Mouse (Mus musculus) CH12F3 (cell line): ENCODE results near the gene Htr6.

Experiments
- in situ Hi-C: fragments of 300-500 bp; cut with MboI; formaldehyde crosslinking; loops from 2 replicates; pipeline ENCODE4 v1.14.3; 2020; ENCODE audit warnings: low sequenced_read_pairs

The Htr6 gene

DNA sequence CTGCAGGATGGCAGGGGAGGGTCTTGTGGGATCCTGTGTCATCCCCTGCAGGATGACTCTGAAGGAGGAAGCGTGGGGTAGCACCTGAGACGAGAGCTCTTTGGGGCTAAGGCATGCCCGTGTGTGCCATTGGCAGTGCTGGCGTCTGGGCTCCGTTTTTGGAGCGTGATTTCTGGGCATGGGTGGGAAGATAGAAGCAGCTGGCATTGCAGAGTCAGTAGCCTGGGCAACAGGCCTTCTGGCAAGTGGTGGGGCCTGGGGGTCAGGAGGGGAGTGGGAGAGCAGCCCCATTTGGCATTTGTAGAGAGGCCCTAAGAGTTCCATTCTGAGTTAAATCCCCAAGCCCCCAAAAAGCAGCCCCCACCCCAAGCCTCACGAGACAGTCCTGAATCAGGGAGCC lies 22.6 kb downstream of the Htr6 start:
- in situ Hi-C loops, result no loop called here

DNA sequence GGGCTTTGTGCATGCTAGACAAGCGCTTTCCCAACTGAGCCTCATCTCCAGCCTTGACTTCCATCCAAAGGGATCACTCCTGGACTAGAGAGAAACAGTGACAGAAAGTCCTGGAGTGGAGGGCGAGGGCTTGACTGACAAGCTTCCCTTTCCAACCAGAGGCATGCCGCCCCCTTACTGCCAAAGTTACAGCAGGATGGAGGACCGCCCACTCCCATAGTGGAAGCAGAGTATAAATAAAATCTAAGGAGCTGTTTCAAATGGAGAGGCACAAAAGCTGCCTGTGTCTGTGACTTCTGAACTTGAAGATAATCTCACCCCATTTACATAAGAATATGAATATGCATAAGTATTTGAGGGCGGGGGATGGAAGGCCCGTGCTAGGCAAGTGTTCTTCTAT lies 26.9 kb downstream of the Htr6 start:
- in situ Hi-C loops, result no loop called here

DNA sequence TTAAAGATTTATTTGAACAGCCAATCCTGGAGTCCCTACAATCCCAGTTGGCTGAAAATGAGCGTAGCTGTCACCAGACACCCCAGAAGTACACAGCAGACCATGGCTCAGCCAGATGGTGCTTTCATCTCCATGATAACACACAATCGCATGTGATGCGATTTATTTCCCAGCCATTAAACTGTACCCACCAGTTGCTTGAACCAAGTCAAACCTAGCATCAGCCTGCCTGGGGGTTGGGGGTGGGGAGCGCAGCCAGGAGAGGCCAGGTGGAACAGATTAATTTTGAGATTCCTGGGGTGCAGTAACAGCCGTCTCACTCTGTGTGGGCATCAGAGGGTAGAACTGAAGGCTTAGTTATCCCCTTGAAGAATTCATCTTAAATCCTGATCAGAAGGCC lies 29.0 kb downstream of the Htr6 start:
- in situ Hi-C loops, result no loop called here

DNA sequence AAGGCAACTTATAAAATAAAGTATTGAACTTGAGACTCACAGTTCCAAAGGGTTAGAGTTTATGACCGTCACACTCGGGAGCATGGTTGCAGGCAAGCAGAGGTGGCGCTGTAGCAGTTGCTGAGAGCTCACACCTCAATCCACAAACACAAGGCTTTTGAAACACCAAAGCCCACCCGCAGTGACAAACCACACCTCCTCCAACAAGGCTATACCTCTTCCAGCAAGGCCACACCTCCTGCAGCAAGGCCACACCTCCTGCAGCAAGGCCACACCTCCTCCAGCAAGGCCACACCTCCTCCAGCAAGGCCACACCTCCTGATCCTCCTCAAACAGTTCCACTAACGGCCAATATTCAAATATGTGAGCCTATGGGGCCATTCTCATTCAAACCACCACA lies 30.8 kb downstream of the Htr6 start:
- in situ Hi-C loops, result no loop called here

DNA sequence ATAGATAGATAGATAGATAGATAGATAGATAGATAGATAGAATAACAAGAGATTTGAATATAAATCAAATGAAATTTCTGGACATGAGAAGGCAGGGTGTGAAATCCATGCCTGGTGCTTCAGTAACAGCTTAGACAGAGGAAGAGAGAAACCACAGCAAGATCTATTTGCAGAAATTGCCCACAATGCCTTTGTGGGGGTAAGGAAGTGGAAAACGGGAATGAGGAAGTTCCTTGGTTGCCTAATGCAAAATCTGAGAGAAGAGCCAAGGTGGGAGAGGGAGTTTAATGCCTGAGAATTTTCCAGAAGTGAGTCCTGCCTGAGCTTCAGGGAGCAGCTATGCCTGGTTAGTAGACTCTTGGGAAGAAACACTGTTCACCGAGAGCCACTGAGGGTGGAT lies 31.8 kb downstream of the Htr6 start:
- in situ Hi-C loops, result no loop called here

DNA sequence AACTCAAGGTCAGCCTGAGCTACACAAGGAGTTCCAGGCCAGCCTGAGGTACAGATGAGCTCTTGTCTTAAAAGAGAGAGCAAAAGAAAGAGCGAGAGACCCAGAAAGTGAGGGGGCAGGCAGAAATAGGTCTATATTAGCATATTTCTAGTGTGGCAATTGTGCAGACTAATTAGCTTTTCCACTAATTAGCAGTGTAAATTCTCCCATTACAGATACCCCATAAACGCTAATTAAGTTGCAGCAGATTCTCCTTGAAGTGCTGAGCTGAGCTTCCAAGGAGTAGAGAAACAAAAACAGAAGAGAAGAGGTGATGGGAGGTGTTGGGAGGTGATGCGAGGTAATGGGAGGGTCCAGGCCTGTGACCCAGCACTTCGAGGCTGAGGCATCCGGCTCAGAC lies 32.8 kb downstream of the Htr6 start:
- in situ Hi-C loops, result no loop called here

DNA sequence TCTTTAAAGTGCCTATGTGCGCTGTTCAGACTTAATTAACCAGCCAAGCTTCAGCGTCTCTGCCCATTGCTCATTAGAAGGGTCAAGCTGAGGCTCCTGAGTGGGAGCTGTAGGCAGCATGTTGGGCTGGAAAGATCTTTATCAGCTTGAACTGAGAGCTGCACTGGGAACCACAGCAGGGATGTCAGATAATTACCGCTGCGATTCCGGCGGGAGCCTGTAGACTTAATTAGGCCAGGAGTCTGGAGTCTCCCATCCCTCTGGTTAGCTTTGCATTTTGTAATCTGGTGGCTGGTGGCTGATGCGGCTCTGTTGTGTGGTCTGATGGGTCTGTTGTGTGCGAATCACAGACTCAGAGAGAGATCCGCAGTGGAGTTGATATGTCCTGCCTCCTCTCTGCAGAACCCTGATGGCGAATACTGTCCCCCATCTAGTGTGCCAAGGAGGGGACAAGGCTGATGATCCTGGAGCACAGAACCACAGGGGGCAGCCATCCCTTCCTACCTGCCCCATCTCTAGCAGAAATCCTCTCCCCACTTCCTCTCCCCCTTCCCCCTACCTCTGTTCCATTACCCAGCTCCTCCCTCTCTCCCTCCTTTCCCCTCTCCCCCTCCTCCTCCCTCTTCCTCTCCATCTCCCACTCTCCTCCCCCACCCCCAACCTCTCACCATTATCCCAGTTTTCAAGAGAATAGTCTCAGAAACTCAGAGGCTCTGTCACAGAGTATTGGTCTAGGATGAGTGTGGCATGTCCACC lies 35.1 kb downstream of the Htr6 start:
- in situ Hi-C loops, result no loop called here

DNA sequence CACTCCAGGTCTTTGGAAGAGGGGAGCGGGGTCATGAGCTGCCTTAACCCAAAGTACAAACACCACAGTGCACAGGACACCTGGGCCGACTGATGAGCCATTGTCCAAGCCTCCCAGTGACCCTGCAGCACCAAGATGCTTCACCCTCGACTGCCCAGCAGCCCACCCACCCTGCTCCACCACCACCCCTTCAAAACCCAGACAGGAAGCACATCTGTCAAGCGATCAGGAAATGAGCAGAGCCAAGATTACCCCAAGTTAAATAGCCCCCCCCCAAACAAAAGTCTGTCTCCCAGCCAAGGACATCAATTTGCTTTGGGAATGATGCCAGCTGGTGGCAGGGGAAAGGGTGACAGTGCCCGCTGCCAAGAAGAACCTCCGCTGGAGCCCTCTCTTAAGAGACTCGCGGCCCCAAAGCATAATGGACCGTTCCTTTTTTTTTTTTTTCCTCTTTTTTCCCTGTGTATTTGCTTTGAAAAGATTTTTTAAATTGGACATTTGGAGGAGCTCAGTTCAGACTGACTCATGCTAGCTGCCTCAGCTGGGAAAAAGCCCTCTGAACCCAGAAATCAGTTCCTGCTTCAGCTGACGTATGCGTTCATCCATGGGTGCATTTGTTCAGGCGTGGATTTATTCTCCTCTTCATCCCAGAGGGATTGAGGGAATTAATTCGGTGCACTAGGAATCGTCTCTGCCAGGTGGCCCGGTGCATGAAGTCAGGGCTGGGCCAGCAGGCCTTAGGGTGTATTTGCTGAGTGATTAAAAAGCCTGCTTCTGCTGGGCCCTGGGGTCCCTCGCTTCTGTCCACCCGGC lies 37.4 kb downstream of the Htr6 start:
- in situ Hi-C loops, result no loop called here

DNA sequence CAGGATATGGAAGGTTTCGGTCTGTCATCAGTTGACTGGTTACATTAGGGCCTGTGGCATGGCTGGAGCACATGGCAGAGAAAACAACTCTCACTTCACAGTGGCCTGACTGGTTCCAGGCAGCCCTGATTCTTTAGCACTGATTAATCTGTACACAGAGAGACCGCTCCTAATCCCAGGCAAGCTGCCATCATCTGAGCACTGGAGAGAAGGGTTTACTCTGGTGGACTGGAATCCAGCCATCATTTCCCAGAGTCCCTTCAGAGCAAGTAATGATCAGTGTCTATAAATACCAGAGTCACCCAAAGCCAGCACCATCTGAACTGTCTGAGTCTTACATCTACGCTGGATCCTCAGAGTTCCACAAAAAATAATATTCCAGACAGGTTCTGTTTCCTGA lies 39.6 kb downstream of the Htr6 start:
- in situ Hi-C loops, result no loop called here

DNA sequence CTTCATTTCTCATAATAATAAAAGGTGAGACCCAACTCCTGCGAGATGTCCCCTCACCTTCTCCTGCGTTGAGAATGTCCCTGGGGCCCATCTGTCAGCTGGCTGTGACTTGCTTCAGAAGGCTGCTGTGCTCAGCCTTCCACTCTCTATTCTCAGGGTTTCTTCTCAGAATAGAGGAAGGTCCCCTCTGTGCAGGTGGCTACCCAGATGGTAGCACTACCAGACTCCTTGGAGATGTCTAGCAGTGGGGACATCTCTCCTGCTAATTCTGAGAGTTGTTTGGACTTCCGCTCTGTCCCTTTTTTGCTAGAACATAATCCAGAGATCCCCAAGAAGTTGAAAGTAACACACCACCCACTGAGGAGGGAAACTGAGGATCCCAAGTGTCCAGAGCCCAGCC lies 40.4 kb downstream of the Htr6 start:
- in situ Hi-C loops, result no loop called here

DNA sequence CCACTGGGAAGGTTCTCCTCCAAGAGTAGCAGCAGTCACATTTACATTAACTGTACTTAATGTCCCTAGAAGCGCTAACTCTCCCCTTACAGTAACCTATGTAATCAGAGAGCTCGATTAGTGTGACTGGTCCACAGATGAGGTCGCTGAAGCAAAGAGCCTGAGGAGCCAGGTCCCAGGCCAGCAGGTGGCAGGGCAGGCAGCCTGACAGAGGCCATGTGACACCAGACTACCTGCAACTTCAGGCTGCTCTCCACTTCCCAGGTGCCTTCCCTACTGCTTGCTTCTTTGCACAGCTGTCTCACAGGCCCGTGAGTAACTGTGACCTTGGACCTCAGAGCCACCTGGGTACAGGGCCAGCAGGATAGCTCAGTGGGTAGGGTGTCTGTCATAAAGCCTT lies 40.8 kb downstream of the Htr6 start:
- in situ Hi-C loops, result no loop called here

DNA sequence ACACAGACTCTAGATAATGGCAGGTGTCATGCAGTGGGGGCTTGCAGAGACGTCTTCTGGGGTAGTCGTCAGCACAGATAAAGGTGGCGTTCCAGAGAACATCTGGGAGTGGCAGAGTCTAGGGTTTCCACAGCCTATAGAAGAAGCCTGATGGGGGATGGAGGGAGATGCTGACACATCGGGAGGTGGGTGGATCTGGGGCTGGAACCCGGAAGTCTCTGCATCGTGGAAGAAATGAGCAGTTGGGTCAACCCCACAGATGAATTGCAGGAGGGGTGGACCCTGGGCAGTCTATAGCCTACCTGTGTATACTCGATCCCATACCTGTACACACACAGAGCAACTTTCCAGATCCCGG lies 41.4 kb downstream of the Htr6 start:
- in situ Hi-C loops, result no loop called here

DNA sequence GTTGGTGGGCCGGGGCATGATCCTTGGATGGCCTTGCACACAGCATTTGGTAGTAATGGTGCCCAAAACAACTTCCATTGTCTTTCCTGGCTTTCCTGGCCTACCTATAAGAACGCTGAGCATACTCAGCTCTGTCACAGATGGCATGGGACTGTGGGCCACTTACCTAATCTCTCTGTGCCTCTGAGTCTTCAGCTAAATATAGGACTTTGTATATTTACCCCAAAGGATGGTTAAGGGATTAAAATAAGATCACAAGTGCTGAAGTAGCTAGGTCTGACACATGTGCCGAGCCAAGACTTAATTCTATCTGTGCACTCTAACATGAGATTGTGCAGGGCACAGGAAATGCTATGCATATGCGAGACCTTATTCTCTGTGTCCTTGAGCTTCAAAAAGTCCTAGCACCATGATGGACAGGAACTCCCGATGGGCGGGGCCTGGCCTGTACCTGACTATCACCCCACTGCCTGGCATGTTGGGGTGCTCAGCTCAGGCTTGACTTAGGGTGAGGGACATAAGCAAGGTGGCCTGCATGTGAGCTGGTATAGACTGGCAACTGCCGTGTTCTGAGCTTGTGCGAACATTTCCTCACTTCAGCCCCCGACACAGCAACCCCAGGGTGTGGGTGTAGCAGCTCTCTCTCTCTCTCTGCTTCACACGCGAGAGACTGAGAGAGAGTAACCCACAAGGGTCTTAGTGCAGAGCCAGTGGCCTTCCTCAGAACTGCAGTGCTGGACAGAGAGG lies 41.9 kb downstream of the Htr6 start:
- in situ Hi-C loops, result no loop called here

DNA sequence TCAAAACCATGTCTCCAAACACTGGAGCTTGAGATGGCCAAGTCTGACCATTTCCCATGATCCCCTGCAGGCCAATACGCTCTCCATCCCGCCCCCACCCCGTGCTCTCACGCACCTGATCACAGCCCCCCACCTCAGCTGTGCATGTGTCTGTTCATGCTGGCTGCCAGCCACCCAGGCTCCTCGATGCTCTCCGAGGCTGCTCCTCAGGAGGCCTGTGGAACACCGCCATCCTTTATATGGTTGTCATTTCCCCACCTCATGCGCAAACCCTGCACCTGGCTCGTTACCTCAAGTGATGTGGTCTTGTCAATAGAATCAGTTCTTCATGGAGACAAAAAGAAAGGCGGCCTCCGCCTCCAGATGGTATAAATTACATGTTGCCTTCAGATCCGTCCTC lies 42.8 kb downstream of the Htr6 start:
- in situ Hi-C loops, result no loop called here

DNA sequence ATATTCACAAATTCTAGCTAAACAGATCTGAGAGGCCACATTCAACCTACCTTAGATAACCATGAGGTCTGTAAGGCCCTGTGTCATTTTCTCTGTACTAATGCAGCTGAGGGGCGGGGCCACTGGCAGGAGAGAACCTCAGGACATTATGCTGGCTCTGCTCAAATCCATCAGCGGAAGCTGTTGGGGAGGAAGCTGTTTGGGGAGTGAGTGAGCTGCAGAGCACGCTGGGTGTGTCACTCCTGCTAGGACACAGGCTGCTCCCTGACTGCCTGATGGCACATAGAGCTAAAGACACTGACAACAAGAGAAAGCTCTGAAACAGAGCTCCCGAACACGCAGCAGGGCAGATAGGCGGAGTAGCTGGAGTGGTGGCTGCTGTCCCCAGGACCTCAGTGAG lies 44.7 kb downstream of the Htr6 start:
- in situ Hi-C loops, result no loop called here

DNA sequence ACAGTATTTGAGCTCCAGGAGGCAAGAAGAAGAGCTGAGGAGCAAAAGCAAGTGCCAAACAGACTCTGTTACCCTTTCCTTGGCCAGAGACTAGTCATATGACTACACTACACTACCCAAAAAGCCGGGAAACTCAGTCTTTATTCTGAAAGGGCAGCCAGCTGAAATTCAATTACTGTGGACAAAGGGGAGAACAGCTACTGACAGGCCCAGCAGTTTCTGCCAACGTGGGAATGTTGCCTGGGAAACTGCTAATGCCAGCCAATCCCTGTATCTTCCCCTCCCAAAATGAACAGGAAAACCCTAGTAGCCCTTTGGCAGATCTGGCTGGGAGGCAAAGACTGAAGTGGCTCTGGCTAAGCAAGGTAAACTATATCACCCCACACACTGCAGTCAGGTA lies 51.0 kb downstream of the Htr6 start:
- in situ Hi-C loops, result loop anchor here (25.0 kb wide), 1 partner anchor 287 kb away; the partner anchor contains the start of gene Ubxn10

DNA sequence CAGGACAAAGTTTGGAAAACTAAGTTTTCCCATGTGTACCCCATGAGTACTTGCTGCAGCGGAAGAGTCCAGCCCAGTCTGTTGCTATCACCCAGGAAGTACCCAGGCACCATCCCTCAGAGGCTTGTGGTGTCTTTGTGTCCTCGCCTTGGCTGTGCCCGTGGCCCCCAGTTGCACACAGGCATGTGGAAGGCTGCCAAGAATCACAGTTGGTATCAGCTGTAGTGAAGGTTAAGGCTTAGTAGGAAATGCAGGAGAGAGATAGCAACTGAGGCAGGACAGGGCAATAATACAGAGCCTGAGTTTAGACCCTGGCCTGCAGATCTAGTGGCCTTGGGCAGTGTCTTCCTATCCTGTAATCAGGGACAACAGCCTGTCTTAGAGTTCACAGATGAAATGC lies 55.0 kb downstream of the Htr6 start:
- in situ Hi-C loops, result loop anchor here (25.0 kb wide), 1 partner anchor 283 kb away; the partner anchor contains the start of gene Ubxn10

DNA sequence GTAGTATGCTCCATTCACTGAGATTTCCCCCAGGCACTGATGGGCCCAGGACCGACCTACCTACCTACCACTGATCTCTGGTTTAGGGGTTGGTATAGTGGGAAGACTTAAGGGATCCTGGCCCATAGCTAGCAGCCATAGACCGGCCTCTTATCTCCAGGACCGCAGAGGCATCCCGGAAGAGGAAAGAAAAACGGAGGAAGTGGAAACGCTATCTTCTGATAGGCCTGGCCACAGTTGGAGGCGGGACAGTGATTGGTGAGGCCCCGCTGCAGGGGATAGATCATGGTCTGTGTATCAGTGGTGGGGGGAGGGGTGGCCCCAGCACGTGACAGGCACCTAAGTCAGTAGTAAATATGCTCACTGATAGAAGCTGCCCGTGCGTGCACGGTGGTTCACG lies 56.0 kb downstream of the Htr6 start:
- in situ Hi-C loops, result loop anchor here (25.0 kb wide), 1 partner anchor 282 kb away; the partner anchor contains the start of gene Ubxn10

DNA sequence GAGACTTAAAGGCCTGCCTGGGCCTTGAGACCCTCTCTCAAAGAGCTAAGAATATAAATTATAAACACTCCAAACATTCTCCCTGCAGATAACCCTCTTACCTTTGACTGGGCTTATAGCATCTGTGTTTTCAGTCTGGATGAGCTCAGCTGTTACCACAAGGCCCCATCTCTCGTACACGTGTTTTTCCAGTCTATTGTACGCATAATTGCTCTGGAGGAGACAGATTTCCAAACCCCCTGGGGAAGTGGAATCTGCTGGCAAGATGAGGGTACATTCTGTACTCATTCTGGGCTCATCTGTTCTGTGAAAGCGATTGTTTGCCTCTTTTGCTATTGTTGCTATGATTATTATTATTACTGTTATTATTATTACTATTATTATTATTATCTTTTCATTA lies 56.4 kb downstream of the Htr6 start:
- in situ Hi-C loops, result loop anchor here (25.0 kb wide), 1 partner anchor 282 kb away; the partner anchor contains the start of gene Ubxn10

DNA sequence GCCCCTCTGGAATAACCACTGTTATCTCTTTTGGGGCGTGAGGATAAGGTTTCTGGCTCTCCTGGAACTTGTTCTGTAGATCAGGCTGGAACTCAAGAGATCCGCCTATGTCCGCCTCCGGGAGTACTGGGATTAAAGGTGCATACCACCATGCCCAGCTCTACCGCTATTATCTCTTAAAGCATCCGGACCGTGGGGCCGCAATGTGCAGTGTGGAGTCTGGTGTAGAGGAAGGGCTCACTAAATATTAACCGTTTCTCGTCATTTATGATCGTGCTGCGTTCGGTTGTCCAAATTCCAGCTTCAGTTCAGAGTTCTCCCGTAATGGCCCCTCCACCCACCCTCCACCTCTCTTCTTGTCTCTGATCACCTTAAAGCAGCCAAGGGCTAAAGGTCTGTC lies 57.0 kb downstream of the Htr6 start:
- in situ Hi-C loops, result loop anchor here (25.0 kb wide), 1 partner anchor 281 kb away; the partner anchor contains the start of gene Ubxn10

DNA sequence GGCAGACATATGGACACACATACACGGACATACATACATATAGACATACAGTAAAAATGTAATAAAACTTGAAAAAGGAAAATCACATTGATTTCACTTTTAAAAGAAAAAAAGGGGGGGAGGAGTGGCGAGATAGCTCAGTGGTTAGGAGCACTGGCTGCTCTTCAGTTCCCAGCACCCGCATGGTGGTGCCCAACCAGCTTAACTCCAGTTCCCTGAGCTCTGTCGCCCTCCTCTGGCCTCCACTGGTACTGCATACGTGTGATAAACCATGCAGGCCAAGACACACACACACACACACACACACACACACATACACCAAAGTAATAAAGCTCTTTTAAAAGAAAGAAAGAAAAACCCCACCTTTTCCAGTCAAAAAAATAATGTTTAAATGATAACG lies 60.6 kb downstream of the Htr6 start:
- in situ Hi-C loops, result loop anchor here (25.0 kb wide), 1 partner anchor 277 kb away; the partner anchor contains the start of gene Ubxn10
